Mouse (Mus musculus) lung, postnatal 0 days (tissue): ENCODE results near the gene Fmo1. TPM values are rescaled to one million over a fixed set of nuclear protein-coding genes. Genes with fewer than 3 reads are reported as not detected.

ENCODE experiments used
- ATAC-seq: fragments of 200-750 bp; cut with Nextera tagmentation; 2 replicates; pipeline ENCODE4 v1.8.0; 2017; ENCODE audit warnings: moderate library complexity
- DNase-seq: peaks from one replicate; pipeline ENCODE4 v3.0.0-alpha.2; 2016; ENCODE audit warnings: low spot score
- H3K27ac ChIP-seq: fragments of 300-500 bp; sonication (generic); 2 replicates; pipeline ENCODE4 v1.5.1; 2014; ENCODE audit warnings: antibody characterized with exemption, mild to moderate bottlenecking, low read length, mixed read lengths
- H3K27me3 ChIP-seq: fragments of 300-500 bp; sonication (generic); replicated peaks from 2 replicates; pipeline ENCODE4 v1.6.1; 2014; ENCODE audit warnings: low read length, mixed read lengths; ENCODE audit not compliant: insufficient read depth
- H3K36me3 ChIP-seq: fragments of 300-500 bp; sonication (generic); 2 replicates; pipeline ENCODE4 v1.6.1; 2014; ENCODE audit warnings: low read length, mixed read lengths; ENCODE audit not compliant: insufficient read depth
- H3K4me1 ChIP-seq: fragments of 300-500 bp; sonication (generic); 2 replicates; pipeline ENCODE4 v1.6.1; 2014; ENCODE audit warnings: antibody characterized with exemption, low read depth, low read length, mixed read lengths; ENCODE audit not compliant: insufficient read depth
- H3K4me2 ChIP-seq: fragments of 300-500 bp; sonication (generic); replicated peaks from 2 replicates; pipeline ENCODE4 v1.6.1; 2014; ENCODE audit warnings: low read depth, mild to moderate bottlenecking, low read length, moderate library complexity, mixed read lengths
- H3K4me3 ChIP-seq: fragments of 300-500 bp; sonication (generic); 2 replicates; pipeline ENCODE4 v1.5.1; 2014; ENCODE audit warnings: low read depth, low read length
- H3K9ac ChIP-seq: fragments of 300-500 bp; sonication (generic); replicated peaks from 2 replicates; pipeline ENCODE4 v1.6.1; 2014; ENCODE audit warnings: low read depth, mild to moderate bottlenecking
- H3K9me3 ChIP-seq: fragments of 300-500 bp; sonication (generic); 2 replicates; pipeline ENCODE4 v1.6.1; 2016; ENCODE audit warnings: low read length, mixed read lengths
- CTCF ChIP-seq: IDR thresholded peaks from 2 replicates; pipeline ENCODE4 v1.5.1; 2016; ENCODE audit warnings: antibody characterized with exemption, mild to moderate bottlenecking
- EP300 ChIP-seq: IDR thresholded peaks from 2 replicates; pipeline ENCODE4 v1.6.1; 2016; ENCODE audit warnings: antibody characterized with exemption, mild to moderate bottlenecking, control low read depth
- WGBS: fragments of 180-500 bp; shearing (Covaris S2); extraction: QIAGEN DNeasy Blood & Tissue Kit; methylation state at CpG from one replicate; pipeline ENCODE4 v1.1.7; 2014; 5-methylcytosine and 5-hydroxymethylcytosine counted together
- polyA plus RNA-seq: library from polyadenylated mRNA; unstranded; fragments of >200 nt; fragmentation: Nextera tagmentation; extraction: Ambion mirVana; gene quantifications from 2 replicates; pipeline ENCODE4 v1.2.1, GENCODE M21; 2015

Fmo1 gene
- polyA plus RNA-seq, 1 experiment from 2014 or later: 86.4 TPM

- 0 out of 2 replicates have a peak overlapping the region, but pooled peaks have one; percentile 32 for H3K27ac ChIP-seq
- TF ChIP-seq EP300: peak; percentile 91
- peak; percentile 80 for TF ChIP-seq CTCF
- H3K27me3 ChIP-seq: no peaks in the 10 kb centered on the region
- H3K4me1 ChIP-seq: no peaks in the 10 kb centered on the region
- DNase-seq (peak; percentile 55), ATAC-seq (peak; percentile 61)
- no peaks in the 10 kb centered on the region; the same call in 1 of the 2 replicates for H3K36me3 ChIP-seq
- no peaks in the 10 kb centered on the region for H3K9me3 ChIP-seq
- H3K9ac ChIP-seq: no peak overlapping the region
- 52% methylated on average over 11 of the region's 11 CpGs for WGBS
- H3K4me3 ChIP-seq: no peak overlapping the region
- no peak overlapping the region for H3K4me2 ChIP-seq
These were observed 13.4 kb upstream of the Fmo1 start for GRCm38 (mm10) chr1:162879595-162880369.

GRCm38 (mm10) chr1:162875091-162875490, 8.7 kb upstream of the Fmo1 start:
- DNase-seq (peak; percentile 64), ATAC-seq (peak; percentile 47)
- H3K9ac ChIP-seq: no peak overlapping the region
- H3K4me1 ChIP-seq: peaks cover 8% of the 10 kb centered on the region
- H3K27ac ChIP-seq: no peak overlapping the region
- no peaks in the 10 kb centered on the region for H3K9me3 ChIP-seq
- H3K4me2 ChIP-seq: no peak overlapping the region
- H3K4me3 ChIP-seq: no peak overlapping the region
- TF ChIP-seq CTCF (no peak), EP300 (peak; percentile 95)
- H3K36me3 ChIP-seq: no peaks in the 10 kb centered on the region
- 23% methylated on average over 3 of the region's 3 CpGs for WGBS
- no peaks in the 10 kb centered on the region for H3K27me3 ChIP-seq

GRCm38 (mm10) chr1:162871701-162872311, 5.4 kb upstream of the Fmo1 start:
- H3K36me3 ChIP-seq: no peaks in the 10 kb centered on the region
- H3K27me3 ChIP-seq: no peaks in the 10 kb centered on the region
- 20% methylated on average over 9 of the region's 9 CpGs for whole genome bisulfite sequencing
- H3K4me3 ChIP-seq: no peak overlapping the region
- peaks cover 8% of the 10 kb centered on the region for H3K4me1 ChIP-seq
- H3K9me3 ChIP-seq: no peaks in the 10 kb centered on the region
- no peak overlapping the region for H3K4me2 ChIP-seq
- TF ChIP-seq EP300 (no peak), CTCF (no peak)
- no peak overlapping the region for H3K9ac ChIP-seq
- peak; percentile 46 for ATAC-seq
- DNase-seq: peak; percentile 69
- H3K27ac ChIP-seq: no peak overlapping the region

GRCm38 (mm10) chr1:162870978-162871377, 4.6 kb upstream of the Fmo1 start:
- Histone ChIP-seq H3K9me3 (no peaks in the 10 kb centered on the region), H3K27ac (no peak overlapping the region), H3K27me3 (no peaks in the 10 kb centered on the region), H3K4me3 (no peak overlapping the region), H3K4me1 (peaks cover 8% of the 10 kb centered on the region), H3K36me3 (no peaks in the 10 kb centered on the region), H3K4me2 (no peak overlapping the region), H3K9ac (no peak overlapping the region)
- WGBS: 73% methylated on average over 7 of the region's 7 CpGs
- no peak for ATAC-seq
- DNase-seq: no peak
- TF ChIP-seq EP300: no peak

- Histone ChIP-seq H3K27ac (no peak overlapping the region), H3K36me3 (no peaks in the 10 kb centered on the region), H3K9me3 (no peaks in the 10 kb centered on the region), H3K4me2 (no peak overlapping the region), H3K27me3 (no peaks in the 10 kb centered on the region), H3K4me1 (peaks cover 9% of the 10 kb centered on the region), H3K9ac (no peak overlapping the region), H3K4me3 (no peak overlapping the region)
- DNase-seq (no peak), ATAC-seq (no peak)
- TF ChIP-seq EP300 (no peak), CTCF (no peak)
- 44% methylated on average over 4 of the region's 4 CpGs for WGBS
These were observed 986 bp upstream of the Fmo1 start for GRCm38 (mm10) chr1:162867396-162867795.

DNA sequence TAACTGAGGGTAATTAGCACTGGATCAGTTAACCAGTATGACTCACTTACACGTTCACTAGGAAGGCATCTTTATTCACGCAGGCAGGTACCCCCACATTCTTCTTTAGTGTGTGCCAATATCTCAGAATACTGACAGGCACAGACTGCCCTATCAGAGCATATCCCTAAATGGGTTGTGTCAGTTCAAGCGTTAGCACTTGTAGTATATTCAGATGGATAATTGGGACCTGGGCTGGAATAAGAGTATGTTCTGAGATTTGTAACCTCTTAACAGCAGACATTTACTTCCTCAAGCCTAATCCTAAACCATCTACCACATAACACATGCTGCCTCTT, 948 bp downstream of the Fmo1 start:
- no peaks in the 10 kb centered on the region for H3K36me3 ChIP-seq
- no peak overlapping the region for H3K9ac ChIP-seq
- no peaks in the 10 kb centered on the region for H3K9me3 ChIP-seq
- no peak for DNase-seq
- ATAC-seq: no peak
- no peaks in the 10 kb centered on the region for H3K27me3 ChIP-seq
- peak overlapping the region; percentile 35 for H3K4me2 ChIP-seq
- TF ChIP-seq CTCF: no peak
- TF ChIP-seq EP300: no peak
- 57% methylated on average over 3 of the region's 3 CpGs for WGBS
- H3K27ac ChIP-seq: peak overlapping the region; percentile 29
- H3K4me1 ChIP-seq: 0 out of 2 replicates have a peak, but pooled peaks cover 5% of the 10 kb centered on the region
- peak overlapping the region; percentile 6 for H3K4me3 ChIP-seq
